Mouse (Mus musculus) liver, embryonic 15.5 days (tissue): ENCODE results near the gene Acp4. TPM values are rescaled to one million over a fixed set of nuclear protein-coding genes. Genes with fewer than 3 reads are reported as not detected.
A peak's percentile ranks its signal among the peaks of the same experiment; 100 is the strongest.
"Not testable (repeated sequence)": the region's sequence is repeated elsewhere in the genome, so short reads cannot be mapped to it uniquely, and the experiment has no call there.

Source experiments
- ATAC-seq: fragments of 200-750 bp; cut with Nextera tagmentation; 2 replicates; pipeline ENCODE4 v1.8.0; 2017; ENCODE audit warnings: moderate number of reproducible peaks, mild to moderate bottlenecking, moderate library complexity; ENCODE audit not compliant: insufficient read depth
- H3K27ac ChIP-seq: fragments of 300-500 bp; sonication (generic); replicated peaks from 2 replicates; pipeline ENCODE4 v1.5.1; 2015; ENCODE audit warnings: mild to moderate bottlenecking, inconsistent platforms
- H3K27me3 ChIP-seq: fragments of 300-500 bp; sonication (generic); 2 replicates; pipeline ENCODE4 v1.6.1; 2015; ENCODE audit warnings: mild to moderate bottlenecking, inconsistent platforms
- H3K36me3 ChIP-seq: fragments of 300-500 bp; sonication (generic); replicated peaks from 2 replicates; pipeline ENCODE4 v1.6.1; 2015; ENCODE audit warnings: moderate library complexity, mild to moderate bottlenecking, inconsistent platforms
- H3K4me1 ChIP-seq: fragments of 300-500 bp; sonication (generic); replicated peaks from 2 replicates; pipeline ENCODE4 v1.6.1; 2015; ENCODE audit warnings: inconsistent platforms
- H3K4me2 ChIP-seq: fragments of 300-500 bp; sonication (generic); 2 replicates; pipeline ENCODE4 v1.6.1; 2015; ENCODE audit warnings: moderate library complexity, mild to moderate bottlenecking, inconsistent platforms
- H3K4me3 ChIP-seq: fragments of 300-500 bp; sonication (generic); replicated peaks from 2 replicates; pipeline ENCODE4 v1.5.1; 2015; ENCODE audit warnings: mild to moderate bottlenecking, inconsistent platforms
- H3K9ac ChIP-seq: fragments of 300-500 bp; sonication (generic); 2 replicates; pipeline ENCODE4 v1.6.1; 2015; ENCODE audit warnings: moderate library complexity, mild to moderate bottlenecking, inconsistent platforms
- H3K9me3 ChIP-seq: fragments of 300-500 bp; sonication (generic); replicated peaks from 2 replicates; pipeline ENCODE4 v1.6.1; 2016; ENCODE audit warnings: inconsistent platforms
- WGBS: fragments of 180-500 bp; shearing (Covaris S2); methylation state at CpG from one replicate; pipeline ENCODE4 v1.1.7; 2015; ENCODE audit warnings: mixed read lengths; ENCODE audit not compliant: insufficient replicate concordance; 5-methylcytosine and 5-hydroxymethylcytosine counted together
- polyA plus RNA-seq: library from polyadenylated mRNA; unstranded; fragments of >200 nt; fragmentation: Nextera tagmentation; extraction: Ambion mirVana; gene quantifications from 2 replicates; pipeline ENCODE4 v1.2.1, GENCODE M21; 2015

The Acp4 gene
- polyA plus RNA-seq = 0.14 TPM in 1 of 2 replicates, not detected in the other

DNA sequence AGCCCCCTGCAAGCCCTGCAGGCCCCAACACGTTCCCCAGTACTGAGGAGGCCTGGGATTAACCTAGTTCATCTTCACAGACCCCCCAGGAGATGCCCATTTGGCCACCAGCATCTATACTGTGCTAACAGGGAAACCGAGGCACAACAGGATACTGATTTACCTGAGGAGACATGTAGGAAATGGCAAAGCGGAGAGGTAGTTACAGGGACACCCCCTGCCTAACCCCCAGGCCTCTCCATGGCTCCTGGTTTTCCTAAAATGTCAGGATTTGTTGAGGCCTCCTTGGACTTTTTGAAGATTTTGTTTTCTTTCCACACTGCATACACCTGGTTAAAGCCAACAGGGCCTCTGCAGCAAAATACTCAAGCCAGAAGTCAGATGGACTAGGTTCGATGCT lies at the start of gene Acp4:
Gene Acp4, minus strand, starts transcription at position 101 of the 400 bp plus-strand sequence.
- Histone ChIP-seq H3K9ac (no peak within 1 kb of the TSS), H3K36me3 (peaks cover 11% of the 10 kb centered on the region), H3K27me3 (peaks cover 18% of the 10 kb centered on the region), H3K4me3 (no peak within 1 kb of the TSS), H3K9me3 (no peaks in the 10 kb centered on the region), H3K4me2 (no peak within 1 kb of the TSS), H3K4me1 (no peaks in the 10 kb centered on the region), H3K27ac (no peak within 1 kb of the TSS)
- ATAC-seq = no peak
- 58% methylated on average over 4 of the region's 4 CpGs for WGBS

GRCm38 (mm10) chr7:44306516-44307240 lies 49.5 kb upstream of the Acp4 start, which contains the start of gene Clec11a:
TSS of gene Clec11a (minus strand) at chr7:44306902.
- no peaks in the 10 kb centered on the region for H3K9me3 ChIP-seq
- H3K9ac ChIP-seq = no peak within 1 kb of the TSS
- H3K4me3 ChIP-seq = peak within 1 kb of the TSS; percentile 64; the same call in 1 of the 2 replicates
- ATAC-seq = no peak
- H3K27ac ChIP-seq = no peak within 1 kb of the TSS
- no peaks in the 10 kb centered on the region for H3K36me3 ChIP-seq
- peak within 1 kb of the TSS; percentile 89 for H3K4me2 ChIP-seq
- peaks cover 35% of the 10 kb centered on the region for H3K4me1 ChIP-seq
- peaks cover 63% of the 10 kb centered on the region for H3K27me3 ChIP-seq
- WGBS = 46% methylated on average over 6 of the region's 6 CpGs

- 13% methylated on average over 16 of the region's 16 CpGs for WGBS
- Histone ChIP-seq H3K4me2 (peak overlapping the region; percentile 89), H3K27me3 (peaks cover 56% of the 10 kb centered on the region), H3K4me3 (peak overlapping the region; percentile 64), H3K27ac (no peak overlapping the region), H3K9me3 (no peaks in the 10 kb centered on the region), H3K36me3 (no peaks in the 10 kb centered on the region), H3K4me1 (peaks cover 30% of the 10 kb centered on the region), H3K9ac (no peak overlapping the region)
- ATAC-seq = no peak
These were observed 48.5 kb upstream of the Acp4 start for GRCm38 (mm10) chr7:44305686-44306085.

- Histone ChIP-seq H3K9ac (peak overlapping the region; percentile 69), H3K4me2 (peak overlapping the region; percentile 89), H3K4me3 (peak overlapping the region; percentile 64), H3K4me1 (peaks cover 25% of the 10 kb centered on the region), H3K9me3 (no peaks in the 10 kb centered on the region), H3K36me3 (no peaks in the 10 kb centered on the region), H3K27ac (peak overlapping the region; percentile 76), H3K27me3 (peaks cover 52% of the 10 kb centered on the region)
- 1% methylated on average over 49 of the region's 49 CpGs for WGBS
- peak; percentile 89 for ATAC-seq
These were observed 47.8 kb upstream of the Acp4 start for GRCm38 (mm10) chr7:44304775-44305641.

DNA sequence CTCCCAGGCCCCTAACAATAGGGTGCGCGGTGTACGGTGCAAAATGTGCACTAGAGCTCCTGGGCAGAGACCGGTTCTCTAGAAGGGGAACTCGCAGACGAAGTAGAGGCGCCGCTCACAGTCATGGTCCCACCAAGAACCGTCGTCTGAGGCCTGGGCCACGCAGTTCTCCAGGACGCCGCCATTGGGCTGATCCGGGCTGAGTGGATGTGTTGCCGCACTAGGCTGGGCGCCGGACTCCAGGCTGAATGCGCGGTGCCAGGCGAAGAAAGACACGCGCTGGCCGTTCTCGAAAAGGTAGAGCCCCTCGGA lies 47.2 kb upstream of the Acp4 start:
- H3K9me3 ChIP-seq = no peaks in the 10 kb centered on the region
- ATAC-seq = peak; percentile 6
- H3K36me3 ChIP-seq = no peaks in the 10 kb centered on the region
- H3K4me2 ChIP-seq = peak overlapping the region; percentile 89
- peak overlapping the region; percentile 64 for H3K4me3 ChIP-seq
- H3K9ac ChIP-seq = peak overlapping the region; percentile 69
- H3K27me3 ChIP-seq = peaks cover 46% of the 10 kb centered on the region
- H3K4me1 ChIP-seq = peaks cover 25% of the 10 kb centered on the region
- under 1% methylated on average over 25 of the region's 25 CpGs for WGBS
- H3K27ac ChIP-seq = peak overlapping the region; percentile 76

- Histone ChIP-seq H3K9ac (peak overlapping the region; percentile 69; the same call in 1 of the 2 replicates), H3K4me1 (peaks cover 25% of the 10 kb centered on the region), H3K4me2 (peak overlapping the region; percentile 89), H3K27me3 (peaks cover 39% of the 10 kb centered on the region), H3K27ac (no peak overlapping the region), H3K36me3 (no peaks in the 10 kb centered on the region), H3K4me3 (peak overlapping the region; percentile 64), H3K9me3 (no peaks in the 10 kb centered on the region)
- ATAC-seq = no peak
- 74% methylated on average over 14 of the region's 14 CpGs for WGBS
These were observed 46.5 kb upstream of the Acp4 start for GRCm38 (mm10) chr7:44303346-44304340.

GRCm38 (mm10) chr7:44297501-44297900 lies 40.3 kb upstream of the Acp4 start:
- 49% methylated on average over 2 of the region's 2 CpGs for WGBS
- not testable (repeated sequence) for H3K4me3 ChIP-seq, H3K4me2 ChIP-seq, H3K4me1 ChIP-seq, H3K27me3 ChIP-seq, H3K36me3 ChIP-seq, H3K9ac ChIP-seq, H3K27ac ChIP-seq, ATAC-seq, H3K9me3 ChIP-seq

DNA sequence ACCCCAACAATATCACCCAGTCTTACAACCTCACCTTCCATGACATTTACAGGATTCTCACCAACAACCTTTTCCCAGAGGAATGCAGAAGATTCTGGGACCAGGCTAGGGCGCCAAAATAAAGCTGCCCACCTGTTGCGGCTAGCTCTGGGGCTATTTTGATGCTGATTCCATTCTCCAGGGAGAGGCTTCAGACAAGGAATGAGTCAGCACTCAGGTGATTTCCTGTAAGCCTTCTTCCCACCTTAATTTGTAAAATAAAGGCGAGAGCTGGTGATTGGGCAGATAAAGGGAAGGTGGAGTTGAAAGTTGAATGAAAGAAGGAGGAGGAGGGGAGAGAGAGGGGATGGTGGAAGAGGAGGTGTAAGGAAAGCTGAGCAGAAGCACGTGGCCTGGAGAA lies 34.2 kb upstream of the Acp4 start:
- ATAC-seq = no peak
- H3K9ac ChIP-seq = no peak overlapping the region
- H3K4me3 ChIP-seq = no peak overlapping the region
- H3K4me1 ChIP-seq = no peaks in the 10 kb centered on the region
- peaks cover 9% of the 10 kb centered on the region; the same call in 1 of the 2 replicates for H3K27me3 ChIP-seq
- H3K27ac ChIP-seq = no peak overlapping the region
- H3K9me3 ChIP-seq = no peaks in the 10 kb centered on the region
- 36% methylated on average over 4 of the region's 4 CpGs for WGBS
- no peaks in the 10 kb centered on the region for H3K36me3 ChIP-seq
- H3K4me2 ChIP-seq = no peak overlapping the region

- H3K4me3 ChIP-seq = no peak overlapping the region
- H3K4me1 ChIP-seq = no peaks in the 10 kb centered on the region
- H3K9ac ChIP-seq = no peak overlapping the region
- H3K27me3 ChIP-seq = peaks cover 9% of the 10 kb centered on the region; the same call in 1 of the 2 replicates
- H3K9me3 ChIP-seq = no peaks in the 10 kb centered on the region
- no peak for ATAC-seq
- 48% methylated on average over 4 of the region's 4 CpGs for WGBS
- H3K27ac ChIP-seq = no peak overlapping the region
- no peaks in the 10 kb centered on the region for H3K36me3 ChIP-seq
- H3K4me2 ChIP-seq = no peak overlapping the region
These were observed 33.8 kb upstream of the Acp4 start for GRCm38 (mm10) chr7:44290986-44291385.

GRCm38 (mm10) chr7:44287760-44288159 lies 30.6 kb upstream of the Acp4 start:
- Histone ChIP-seq H3K27ac (no peak overlapping the region), H3K27me3 (peaks cover 5% of the 10 kb centered on the region; the same call in 1 of the 2 replicates), H3K4me3 (no peak overlapping the region), H3K4me2 (no peak overlapping the region), H3K9me3 (no peaks in the 10 kb centered on the region), H3K9ac (no peak overlapping the region), H3K36me3 (no peaks in the 10 kb centered on the region), H3K4me1 (no peaks in the 10 kb centered on the region)
- 48% methylated on average over 7 of the region's 7 CpGs for WGBS
- no peak for ATAC-seq
